Mouse (Mus musculus) effector memory CD4-positive, alpha-beta T cell, adult 5 months (primary cell): Measurements from ENCODE around the gene Gjb3. TPM values are rescaled to one million over a fixed set of nuclear protein-coding genes. Genes with fewer than 3 reads are reported as not detected.

Experiments used
- polyA plus RNA-seq: library from polyadenylated mRNA; unstranded; fragments of 100-300 nt; shearing (Covaris generic); gene quantifications from one replicate; pipeline ENCODE4 v1.2.1, GENCODE M21; 2017

The Gjb3 gene
- polyA plus RNA-seq: not detected

DNA sequence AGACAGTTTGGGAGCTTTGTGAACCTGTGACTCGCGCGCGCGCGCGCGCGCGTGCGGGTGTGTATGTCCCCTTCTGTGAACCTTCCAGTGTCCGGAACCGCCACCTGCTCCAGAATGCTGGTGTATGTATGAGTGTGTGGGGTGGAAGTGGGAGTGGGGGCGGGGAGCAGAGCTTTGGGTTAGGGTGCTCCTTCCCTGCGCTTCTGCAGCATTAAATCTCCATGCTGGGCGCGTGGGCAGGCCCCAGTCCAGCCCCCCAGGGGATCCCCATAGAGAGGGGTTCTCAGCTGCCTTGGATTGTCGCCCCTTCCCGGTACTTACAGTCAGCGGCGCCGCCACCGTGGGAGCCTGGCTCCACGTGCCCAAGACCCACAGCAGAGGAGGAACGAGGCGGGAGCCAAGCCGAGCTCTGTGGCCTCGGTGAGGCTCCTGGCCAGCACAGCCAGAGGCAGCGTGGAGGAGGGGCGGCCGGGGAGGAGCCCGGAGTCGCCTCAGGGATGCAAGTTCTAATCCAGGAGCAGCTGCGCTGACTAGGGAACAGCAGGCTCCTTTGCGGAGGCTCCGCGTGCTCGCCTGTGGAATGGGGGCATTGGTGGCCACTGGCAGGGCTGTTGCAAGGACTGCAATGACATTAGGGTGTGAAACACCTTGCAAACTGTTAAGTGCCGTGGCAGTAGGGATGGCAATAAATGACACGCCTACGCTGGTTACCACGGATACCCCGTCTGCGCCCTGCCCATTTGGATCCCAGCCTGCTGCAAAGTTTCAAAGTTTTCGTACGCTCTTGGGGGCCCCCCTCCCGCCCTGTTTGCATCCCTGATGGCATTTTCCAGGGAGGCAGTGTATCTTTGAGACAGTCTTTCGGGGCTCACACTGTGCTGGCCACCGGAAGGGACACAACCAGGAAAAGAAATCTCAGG, at the start of gene Gjb3:
Gjb3 (minus strand) TSS at position 664 of the 920 bp plus-strand sequence.

DNA sequence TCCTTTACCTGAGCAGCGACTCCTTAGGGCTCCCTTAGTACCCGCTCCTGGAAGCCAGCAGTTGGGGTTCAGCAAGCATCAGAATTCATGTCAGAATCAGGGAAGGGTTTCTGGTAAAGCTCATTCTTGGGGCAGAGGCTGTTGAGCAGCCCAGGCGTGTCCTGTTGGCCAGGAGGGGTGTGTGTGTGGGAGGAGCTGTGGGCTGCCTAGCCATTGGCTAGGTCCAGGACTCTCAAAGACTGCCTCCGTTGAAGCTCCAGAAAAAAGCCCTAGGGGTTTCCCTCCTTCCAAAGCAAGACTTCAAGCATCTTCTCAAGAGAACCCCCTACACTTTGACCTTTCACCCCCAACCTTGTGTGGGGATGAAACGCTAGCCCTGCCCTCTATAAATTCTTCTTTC, 27.4 kb upstream of the Gjb3 start, which contains the start of gene Gjb5:
Gjb5 (minus strand) TSS at position 164 of the 400 bp plus-strand sequence.

DNA sequence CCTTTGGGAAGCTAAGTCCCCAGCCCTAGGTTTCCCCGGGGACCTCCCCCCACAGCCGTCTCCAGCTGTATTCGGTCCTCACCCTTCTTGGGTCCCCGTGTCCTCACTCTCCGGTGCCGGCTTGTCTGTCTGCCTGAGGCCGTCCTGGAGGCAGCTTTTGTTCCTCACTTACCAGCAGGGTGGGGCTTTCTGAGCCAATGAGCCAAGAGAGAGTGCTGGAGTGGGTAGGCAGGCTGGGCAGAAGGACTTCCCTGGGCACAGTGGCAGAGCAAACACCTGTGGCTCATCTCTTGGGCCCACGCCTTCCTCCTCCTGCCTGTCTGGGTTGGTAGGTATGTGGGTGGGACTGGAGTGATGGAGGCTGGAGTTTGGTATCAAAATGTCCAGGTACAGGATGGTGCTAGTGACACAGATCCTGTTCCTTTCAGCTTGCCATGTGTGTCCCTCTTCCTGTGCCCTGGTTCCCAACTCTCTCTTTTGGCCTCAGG, 23.4 kb upstream of the Gjb3 start, which contains the start of gene Gjb4:
Gjb4 (minus strand) TSS at position 131 of the 488 bp plus-strand sequence.

DNA sequence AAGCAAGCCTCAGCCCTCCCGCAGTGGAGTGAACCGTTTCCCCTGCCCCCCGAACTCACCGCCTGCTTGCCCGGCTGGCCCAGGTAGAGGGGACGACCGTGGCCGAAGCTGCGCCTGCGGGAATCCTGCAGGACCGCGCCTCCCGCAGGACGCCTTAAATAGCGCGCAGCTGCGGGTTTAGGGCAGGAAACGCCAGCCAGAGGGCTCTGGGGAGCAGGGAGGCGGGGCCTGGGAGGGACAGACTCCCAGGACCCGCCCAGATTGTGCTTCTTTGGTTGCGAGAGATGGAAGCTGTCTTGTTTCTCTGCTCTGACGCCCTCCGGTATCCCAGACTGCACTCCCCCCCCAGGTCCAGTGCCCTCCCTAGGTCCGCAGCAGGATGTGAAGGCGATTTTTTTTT, 16.8 kb downstream of the Gjb3 start, which contains the start of gene Gja4:
Gja4 (minus strand) TSS at position 179 of the 400 bp plus-strand sequence.

Other genes starting within 250 kb of the Gjb3 start
- gene Tmem35b, start 207.2 kb downstream of the Gjb3 start, polyA plus RNA-seq: 13.1 TPM
- gene Dlgap3, start 161.6 kb downstream of the Gjb3 start, polyA plus RNA-seq: not detected
- 15.3 TPM for gene Smim12, start 87.1 kb downstream of the Gjb3 start, polyA plus RNA-seq
- not detected for gene Gja4, start 16.8 kb downstream of the Gjb3 start, polyA plus RNA-seq
- gene Gjb4, start 23.2 kb upstream of the Gjb3 start, polyA plus RNA-seq: not detected
- not detected for gene Gjb5, start 27.3 kb upstream of the Gjb3 start, polyA plus RNA-seq